Mouse (Mus musculus) brain, embryonic 14.5 days (tissue): ENCODE results near the gene Irf8.

ENCODE experiments used
- CTCF ChIP-seq: fragments of 200-500 bp; IDR thresholded peaks from 2 replicates; pipeline ENCODE4 v1.5.1; 2012; ENCODE audit warnings: inconsistent platforms, mild to moderate bottlenecking, moderate library complexity, borderline replicate concordance; ENCODE audit not compliant: insufficient read depth, insufficient read length; ENCODE audit errors: extremely low read depth
- POLR2A ChIP-seq: fragments of 200-500 bp; IDR thresholded peaks from 2 replicates; pipeline ENCODE4 v1.6.1; 2012; ENCODE audit warnings: mild to moderate bottlenecking, inconsistent platforms, borderline replicate concordance; ENCODE audit not compliant: poor library complexity, insufficient read depth, insufficient read length, severe bottlenecking; ENCODE audit errors: extremely low read depth

DNA sequence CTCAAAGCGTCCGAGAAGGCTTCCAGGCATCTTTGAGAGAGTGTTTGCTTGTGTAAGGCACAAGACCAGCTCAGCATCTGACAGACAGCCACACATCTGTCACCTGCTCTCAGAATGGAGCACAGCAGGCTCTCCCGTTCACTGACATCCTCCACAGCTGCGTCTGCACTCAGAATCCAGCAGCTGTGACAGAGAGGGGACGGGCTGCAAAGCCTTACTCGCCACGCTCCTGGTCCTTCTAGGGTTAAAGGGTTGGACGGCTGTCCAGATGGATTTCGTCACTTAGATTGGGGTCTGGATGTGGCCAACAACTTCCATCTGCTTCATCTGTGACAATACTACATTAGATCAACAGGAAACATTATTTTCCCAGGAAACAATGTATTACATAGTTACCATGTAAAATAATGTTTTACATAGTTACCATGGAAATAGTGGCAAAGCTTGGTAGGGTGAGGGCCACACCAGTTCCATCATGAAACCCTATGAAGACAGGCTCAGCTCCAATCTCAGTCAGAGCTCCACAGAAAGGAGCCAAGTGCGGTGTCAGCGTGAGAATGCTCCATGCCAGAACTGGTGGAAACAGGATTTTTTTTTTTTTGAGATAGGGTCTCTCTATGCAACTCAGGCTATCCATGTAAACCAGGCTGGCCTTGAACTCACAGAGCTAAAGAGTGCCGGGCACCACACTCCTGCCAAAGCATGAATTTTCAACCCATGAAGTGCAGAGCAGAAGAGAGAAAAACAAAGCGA lies 39.6 kb upstream of the Irf8 start:
- TF ChIP-seq CTCF, result no peak
- no peak for TF ChIP-seq POLR2A
